Mouse (Mus musculus) midbrain, embryonic 12.5 days (tissue): Measurements from ENCODE around the gene Trp53inp2. TPM values are rescaled to one million over a fixed set of nuclear protein-coding genes. Genes with fewer than 3 reads are reported as not detected.

Experiments
- ATAC-seq: fragments of 200-750 bp; cut with Nextera tagmentation; 2 replicates; pipeline ENCODE4 v1.8.0; 2017; ENCODE audit warnings: low read depth, moderate TSS enrichment, moderate library complexity; ENCODE audit not compliant: low FRiP score
- H3K27ac ChIP-seq: fragments of 300-500 bp; sonication (generic); replicated peaks from 2 replicates; pipeline ENCODE4 v1.5.1; 2016; ENCODE audit warnings: mild to moderate bottlenecking
- H3K27me3 ChIP-seq: fragments of 300-500 bp; sonication (generic); 2 replicates; pipeline ENCODE4 v1.6.1; 2016; ENCODE audit warnings: mild to moderate bottlenecking
- H3K36me3 ChIP-seq: fragments of 300-500 bp; sonication (generic); 2 replicates; pipeline ENCODE4 v1.6.1; 2016
- H3K4me1 ChIP-seq: fragments of 300-500 bp; sonication (generic); 2 replicates; pipeline ENCODE4 v1.6.1; 2016
- H3K4me2 ChIP-seq: fragments of 300-500 bp; sonication (generic); replicated peaks from 2 replicates; pipeline ENCODE4 v1.6.1; 2016; ENCODE audit warnings: mild to moderate bottlenecking, moderate library complexity
- H3K4me3 ChIP-seq: fragments of 300-500 bp; sonication (generic); 2 replicates; pipeline ENCODE4 v1.5.1; 2016; ENCODE audit warnings: mild to moderate bottlenecking
- H3K9ac ChIP-seq: fragments of 300-500 bp; sonication (generic); replicated peaks from 2 replicates; pipeline ENCODE4 v1.6.1; 2016; ENCODE audit warnings: mild to moderate bottlenecking, moderate library complexity
- H3K9me3 ChIP-seq: fragments of 300-500 bp; sonication (generic); 2 replicates; pipeline ENCODE4 v1.6.1; 2016; ENCODE audit warnings: mild to moderate bottlenecking
- WGBS: fragments of 180-500 bp; shearing (Covaris S2); methylation state at CpG from one replicate; pipeline ENCODE4 v1.1.7; 2016; 5-methylcytosine and 5-hydroxymethylcytosine counted together
- polyA plus RNA-seq: library from polyadenylated mRNA; unstranded; fragments of >200 nt; fragmentation: Nextera tagmentation; extraction: Ambion mirVana; gene quantifications from 2 replicates; pipeline ENCODE4 v1.2.1, GENCODE M21; 2016

The Trp53inp2 gene
- polyA plus RNA-seq, 1 experiment from 2014 or later = 103 TPM

GRCm38 (mm10) chr2:155385731-155386533, 5.1 kb downstream of the Trp53inp2 start:
- Histone ChIP-seq H3K27me3 (0 out of 2 replicates have a peak, but pooled peaks cover under 1% of the 10 kb centered on the region), H3K27ac (no peak overlapping the region; the same call in 1 of the 2 replicates), H3K4me1 (peaks cover 40% of the 10 kb centered on the region), H3K9ac (peak overlapping the region; percentile 7; the same call in 1 of the 2 replicates), H3K4me2 (peak overlapping the region; percentile 26), H3K36me3 (peaks cover 52% of the 10 kb centered on the region), H3K4me3 (no peak overlapping the region), H3K9me3 (no peaks in the 10 kb centered on the region)
- ATAC-seq = no peak
- WGBS = 55% methylated on average over 18 of the region's 18 CpGs

DNA sequence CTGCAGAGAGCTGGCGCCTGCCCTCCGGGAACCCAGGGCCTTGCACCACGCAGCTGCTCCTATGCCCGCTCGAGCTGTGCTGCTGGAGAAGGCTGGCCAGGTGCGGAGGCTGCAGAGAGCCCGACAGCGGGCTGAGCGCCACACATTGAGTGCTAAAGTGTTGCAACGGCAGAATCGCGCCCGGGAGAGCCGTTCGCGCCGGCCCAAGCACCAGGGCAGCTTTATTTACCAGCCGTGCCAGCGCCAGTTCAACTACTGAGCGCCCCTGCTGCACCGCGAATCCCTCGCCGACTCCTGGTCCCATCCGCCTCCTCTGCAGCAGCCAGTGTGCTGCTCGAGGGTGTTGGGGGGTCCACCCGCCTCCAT, 5.7 kb downstream of the Trp53inp2 start:
- Histone ChIP-seq H3K4me2 (peak overlapping the region; percentile 26), H3K9me3 (no peaks in the 10 kb centered on the region), H3K36me3 (peaks cover 58% of the 10 kb centered on the region), H3K9ac (peak overlapping the region; percentile 0; the same call in 1 of the 2 replicates), H3K4me3 (no peak overlapping the region), H3K27me3 (no peaks in the 10 kb centered on the region), H3K4me1 (peaks cover 39% of the 10 kb centered on the region), H3K27ac (no peak overlapping the region)
- 17% methylated on average over 27 of the region's 27 CpGs for WGBS
- ATAC-seq = no peak

DNA sequence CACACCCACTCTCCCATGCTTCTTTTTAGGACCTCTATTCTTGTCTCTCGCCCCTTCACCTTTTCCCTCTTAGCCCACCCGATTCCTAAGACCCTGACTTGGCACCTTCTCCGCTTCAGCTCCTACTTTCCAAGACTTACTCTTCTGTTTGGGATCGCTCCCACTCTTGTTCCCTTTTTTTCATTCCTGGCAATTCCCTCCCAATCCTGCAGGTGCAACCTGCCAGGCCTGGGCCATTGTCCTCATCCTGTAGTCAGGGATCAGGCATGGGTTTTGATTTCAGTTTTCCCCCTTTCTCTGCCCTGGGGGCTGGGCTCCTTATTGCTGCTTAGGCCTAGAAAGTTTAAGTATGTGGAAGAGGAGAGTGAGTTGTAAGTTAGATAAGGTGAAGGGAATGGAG, 6.2 kb downstream of the Trp53inp2 start:
- peaks cover 39% of the 10 kb centered on the region for H3K4me1 ChIP-seq
- H3K27ac ChIP-seq = no peak overlapping the region
- H3K9ac ChIP-seq = peak overlapping the region; percentile 0; the same call in 1 of the 2 replicates
- 53% methylated on average over 4 of the region's 4 CpGs for WGBS
- no peak overlapping the region for H3K4me3 ChIP-seq
- no peak overlapping the region; the same call in 1 of the 2 replicates for H3K4me2 ChIP-seq
- no peak for ATAC-seq
- H3K9me3 ChIP-seq = no peaks in the 10 kb centered on the region
- H3K27me3 ChIP-seq = no peaks in the 10 kb centered on the region
- H3K36me3 ChIP-seq = peaks cover 58% of the 10 kb centered on the region

GRCm38 (mm10) chr2:155388573-155388972, 7.7 kb downstream of the Trp53inp2 start:
- WGBS = 95% methylated on average over 2 of the region's 2 CpGs
- Histone ChIP-seq H3K9me3 (no peaks in the 10 kb centered on the region), H3K27me3 (no peaks in the 10 kb centered on the region), H3K4me1 (peaks cover 26% of the 10 kb centered on the region), H3K9ac (no peak overlapping the region), H3K36me3 (peaks cover 62% of the 10 kb centered on the region), H3K27ac (no peak overlapping the region), H3K4me3 (no peak overlapping the region), H3K4me2 (no peak overlapping the region)
- no peak for ATAC-seq

DNA sequence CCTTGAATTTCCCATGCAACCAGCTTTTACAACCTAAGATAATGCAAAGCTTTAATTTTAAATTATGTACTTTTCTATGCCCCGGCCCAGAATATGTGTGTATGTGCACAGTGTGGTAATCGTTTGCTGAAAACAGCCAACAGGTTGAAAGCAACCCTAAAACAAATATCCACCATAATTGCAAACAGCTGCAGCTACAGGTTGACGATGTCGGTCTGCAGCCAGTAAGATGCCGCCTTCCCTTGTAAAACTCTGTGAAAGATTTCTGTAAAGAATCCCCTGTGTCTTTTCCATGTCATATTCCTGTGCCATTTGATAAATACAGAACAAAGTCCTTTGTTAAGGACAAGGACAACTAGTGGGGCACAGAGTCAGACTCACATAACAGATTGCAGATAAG, 13.7 kb downstream of the Trp53inp2 start:
- Histone ChIP-seq H3K27ac (no peak overlapping the region), H3K4me1 (no peaks in the 10 kb centered on the region), H3K9ac (no peak overlapping the region), H3K27me3 (no peaks in the 10 kb centered on the region), H3K4me2 (no peak overlapping the region), H3K36me3 (peaks cover 51% of the 10 kb centered on the region), H3K4me3 (no peak overlapping the region), H3K9me3 (no peaks in the 10 kb centered on the region)
- WGBS = 88% methylated on average over 5 of the region's 5 CpGs
- no peak for ATAC-seq

GRCm38 (mm10) chr2:155400276-155400675, 19.4 kb downstream of the Trp53inp2 start:
- no peak overlapping the region for H3K27ac ChIP-seq
- peaks cover 62% of the 10 kb centered on the region for H3K36me3 ChIP-seq
- no peak for ATAC-seq
- H3K4me3 ChIP-seq = no peak overlapping the region
- no peak overlapping the region for H3K9ac ChIP-seq
- H3K9me3 ChIP-seq = no peaks in the 10 kb centered on the region
- no peaks in the 10 kb centered on the region for H3K27me3 ChIP-seq
- no peaks in the 10 kb centered on the region for H3K4me1 ChIP-seq
- H3K4me2 ChIP-seq = no peak overlapping the region

GRCm38 (mm10) chr2:155401926-155402325, 21.1 kb downstream of the Trp53inp2 start:
- Histone ChIP-seq H3K27ac (no peak overlapping the region), H3K4me2 (no peak overlapping the region), H3K4me3 (no peak overlapping the region), H3K9me3 (no peaks in the 10 kb centered on the region), H3K27me3 (no peaks in the 10 kb centered on the region), H3K36me3 (peaks cover 69% of the 10 kb centered on the region), H3K9ac (no peak overlapping the region), H3K4me1 (no peaks in the 10 kb centered on the region)
- 98% methylated on average over 4 of the region's 4 CpGs for WGBS
- no peak for ATAC-seq

DNA sequence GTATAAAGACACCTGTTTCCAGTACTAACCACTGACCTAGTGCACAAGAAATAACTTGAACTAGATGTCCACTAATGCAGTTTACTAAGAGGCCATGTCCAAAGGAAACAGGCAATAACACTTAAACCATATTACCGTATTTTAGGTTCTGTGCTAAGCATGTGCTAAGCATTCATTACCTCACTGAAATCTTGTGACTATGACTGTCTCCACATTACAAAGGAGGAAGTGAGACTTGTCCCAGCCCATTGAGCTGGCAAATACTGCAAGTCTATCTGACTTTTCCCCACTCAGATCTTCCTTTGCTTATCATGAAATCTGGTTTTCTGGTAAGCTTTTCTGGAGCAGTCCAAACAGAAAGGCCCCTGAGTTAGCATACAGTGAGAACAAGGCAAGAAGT, 23.8 kb downstream of the Trp53inp2 start:
- no peak for ATAC-seq
- 90% methylated on average over 1 of the region's 1 CpGs for WGBS
- no peak overlapping the region for H3K9ac ChIP-seq
- H3K9me3 ChIP-seq = no peaks in the 10 kb centered on the region
- H3K27ac ChIP-seq = no peak overlapping the region
- no peaks in the 10 kb centered on the region for H3K27me3 ChIP-seq
- no peak overlapping the region for H3K4me2 ChIP-seq
- no peak overlapping the region for H3K4me3 ChIP-seq
- H3K36me3 ChIP-seq = peaks cover 73% of the 10 kb centered on the region
- no peaks in the 10 kb centered on the region for H3K4me1 ChIP-seq

DNA sequence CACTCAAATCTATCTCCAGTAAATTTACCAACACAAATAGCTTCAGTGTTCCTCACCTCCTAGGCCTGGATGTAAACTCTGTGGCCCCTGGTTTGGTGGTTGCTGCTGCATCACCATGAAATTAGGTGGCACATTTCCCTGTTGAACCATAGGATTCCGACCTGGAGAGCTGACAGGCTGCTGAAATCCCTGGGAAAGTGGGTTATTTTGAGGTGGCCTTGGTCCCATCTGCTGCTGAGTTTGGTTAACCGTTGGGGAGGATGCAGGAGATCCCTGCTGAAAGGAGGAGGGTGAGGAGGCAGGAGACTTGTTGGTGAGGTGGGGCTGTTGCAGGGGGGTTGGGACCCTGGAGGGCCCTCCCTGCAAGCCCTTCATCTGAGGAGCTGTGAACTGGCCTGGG, 40.1 kb downstream of the Trp53inp2 start:
- no peaks in the 10 kb centered on the region for H3K27me3 ChIP-seq
- 92% methylated on average over 2 of the region's 2 CpGs for WGBS
- no peak for ATAC-seq
- no peak overlapping the region for H3K9ac ChIP-seq
- H3K9me3 ChIP-seq = no peaks in the 10 kb centered on the region
- H3K4me3 ChIP-seq = no peak overlapping the region
- H3K36me3 ChIP-seq = peaks cover 47% of the 10 kb centered on the region
- H3K4me1 ChIP-seq = no peaks in the 10 kb centered on the region
- no peak overlapping the region for H3K4me2 ChIP-seq
- no peak overlapping the region for H3K27ac ChIP-seq

GRCm38 (mm10) chr2:155436445-155436844, 55.6 kb downstream of the Trp53inp2 start:
- H3K4me3 ChIP-seq = no peak overlapping the region
- H3K4me1 ChIP-seq = no peaks in the 10 kb centered on the region
- no peak overlapping the region for H3K4me2 ChIP-seq
- H3K27ac ChIP-seq = no peak overlapping the region
- no peaks in the 10 kb centered on the region for H3K27me3 ChIP-seq
- H3K9me3 ChIP-seq = no peaks in the 10 kb centered on the region
- no peak overlapping the region for H3K9ac ChIP-seq
- no peak for ATAC-seq
- peaks cover 39% of the 10 kb centered on the region for H3K36me3 ChIP-seq
